Mouse (Mus musculus): Measurements from ENCODE around the gene Mon1a. TPM values are rescaled to one million over a fixed set of nuclear protein-coding genes. Genes with fewer than 3 reads are reported as not detected.

The Mon1a gene
- total RNA-seq, 1 experiment from 2014 or later = 18.9 TPM

DNA sequence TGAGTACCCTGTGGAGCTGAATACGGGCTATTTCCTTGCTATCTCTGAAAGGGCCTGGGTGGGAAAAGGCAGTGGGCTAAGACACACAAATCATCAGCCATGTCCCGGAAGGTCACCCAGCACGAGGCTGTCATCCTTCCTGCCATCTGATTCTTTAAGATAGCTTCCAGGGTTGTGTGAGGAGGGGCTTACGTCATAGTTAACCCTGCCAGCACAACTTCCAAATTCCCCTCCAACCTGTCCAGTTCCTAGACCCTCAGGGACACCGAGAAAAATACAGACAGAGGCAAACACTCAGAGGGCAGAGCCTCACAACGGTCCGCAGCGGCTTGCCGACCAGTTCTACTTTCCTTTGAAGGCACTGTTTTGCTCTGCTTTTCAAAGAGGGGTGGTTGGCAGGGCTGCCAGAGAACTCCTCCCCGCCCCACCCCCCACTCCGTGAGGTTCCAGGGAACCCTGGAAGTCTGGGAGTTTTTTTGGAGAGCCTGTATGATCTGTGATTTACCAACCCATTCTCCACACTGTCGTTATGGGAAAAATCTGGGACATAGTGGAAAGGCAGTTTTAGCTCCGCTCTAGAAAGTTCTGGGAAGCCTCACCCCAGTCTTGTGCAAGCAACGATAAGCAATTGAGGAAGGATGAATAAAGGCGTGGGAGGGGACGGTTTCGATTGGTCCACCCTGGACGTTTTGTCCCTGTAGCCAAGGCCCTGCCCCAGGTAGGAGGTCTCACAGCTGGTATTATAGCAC lies 20.6 kb downstream of the Mon1a start:
- no peak for DNase-seq

DNA sequence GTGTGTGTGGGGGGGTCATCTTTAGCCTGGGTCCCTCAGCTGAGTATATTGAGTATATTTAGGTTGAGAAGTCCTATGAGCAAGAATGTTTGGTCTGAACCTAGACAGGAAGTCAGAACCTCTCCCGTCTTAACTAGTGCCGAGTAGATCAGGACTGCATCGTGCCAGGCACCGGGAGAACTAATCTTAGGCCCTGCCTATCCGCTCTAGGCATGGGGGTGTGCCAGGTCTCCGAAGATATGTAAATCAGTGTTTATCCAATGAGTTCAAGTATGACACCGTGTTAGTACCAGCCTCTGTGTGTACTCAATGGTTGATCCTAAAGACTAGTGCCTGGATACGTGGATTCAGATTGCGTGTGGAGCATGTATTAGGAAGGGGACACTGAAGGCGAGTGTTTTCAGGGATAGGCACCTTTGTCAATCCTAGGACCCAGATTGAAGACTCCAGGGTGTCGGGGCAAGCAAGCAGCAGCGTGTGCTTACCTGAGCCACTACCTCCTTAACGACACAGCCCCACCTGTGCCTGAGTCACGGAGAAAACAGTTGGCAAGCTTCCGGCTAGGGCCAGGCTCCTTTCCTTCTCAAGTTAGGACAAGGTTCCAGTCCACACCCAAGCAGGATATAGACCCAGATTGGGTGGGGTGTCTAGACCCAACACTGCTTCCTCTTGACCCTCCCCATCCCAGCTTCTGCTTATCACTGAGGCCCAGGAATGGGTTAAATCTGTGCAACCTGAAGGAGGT lies 22.2 kb downstream of the Mon1a start:
- DNase-seq = no peak

DNA sequence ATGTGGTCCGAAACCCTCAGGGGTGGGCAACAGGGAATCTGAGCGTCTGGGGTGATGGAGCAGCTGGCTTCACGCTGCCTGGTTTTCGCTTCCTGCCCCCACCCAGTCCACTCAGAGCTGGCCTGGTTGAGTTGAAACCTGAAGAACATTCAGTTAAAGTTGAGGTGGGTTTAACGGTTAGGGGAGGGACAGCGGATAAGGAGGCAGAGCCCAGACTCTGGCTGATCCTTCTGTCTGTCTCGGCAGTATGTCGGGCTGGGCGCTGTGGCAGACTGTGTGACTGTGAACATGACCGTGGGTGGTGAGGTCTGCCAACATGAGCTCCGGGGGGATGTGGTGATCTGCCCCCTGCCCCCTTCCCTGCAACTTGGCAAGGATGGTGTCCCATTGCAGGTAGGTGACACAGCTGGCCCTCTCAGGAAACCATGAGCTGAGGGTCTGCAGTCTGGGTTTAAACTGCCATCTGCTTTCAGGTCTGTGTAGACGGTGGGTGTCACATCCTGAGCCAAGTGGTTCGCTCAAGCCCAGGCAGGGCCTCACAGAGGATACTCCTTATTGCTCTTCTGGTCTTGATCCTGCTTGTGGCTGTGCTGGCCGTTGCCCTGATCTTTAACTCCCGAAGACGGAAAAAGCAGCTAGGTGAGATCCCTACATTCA lies 26.9 kb downstream of the Mon1a start:
- DNase-seq = no peak

DNA sequence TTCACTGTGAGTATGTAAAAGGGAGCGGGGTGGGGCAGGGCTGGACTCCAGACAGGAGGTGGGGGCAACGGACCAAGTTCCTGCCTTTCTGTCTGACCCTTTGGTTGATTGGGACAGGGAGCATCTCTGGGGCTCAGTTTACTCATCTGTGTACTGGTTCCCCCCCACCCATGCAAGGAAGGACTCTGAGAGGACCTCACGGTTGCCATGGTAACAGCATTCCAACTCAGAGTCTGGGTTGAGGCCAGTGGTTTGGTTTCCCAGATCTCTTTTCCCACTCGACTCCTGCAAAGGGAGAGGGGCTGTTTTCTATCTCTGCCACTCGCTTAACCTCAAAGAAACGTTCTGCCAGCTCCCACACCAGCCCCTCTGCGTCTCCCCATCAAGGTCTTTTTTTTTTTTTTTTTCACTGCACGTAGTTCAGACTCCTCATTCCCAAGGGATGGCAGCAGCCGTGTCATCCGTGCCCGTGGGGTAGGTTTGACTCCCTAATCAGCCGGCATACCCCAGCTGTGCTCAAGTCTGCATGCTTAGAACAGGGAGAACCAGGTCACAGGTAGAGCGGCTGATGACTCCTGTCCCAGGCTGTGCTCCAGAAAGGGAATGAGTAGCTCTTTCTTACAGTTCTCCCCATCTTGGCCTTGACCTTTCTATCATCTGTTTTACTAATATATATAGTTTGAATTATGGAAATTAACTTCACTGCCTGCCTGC lies 30.1 kb downstream of the Mon1a start:
- DNase-seq = no peak

DNA sequence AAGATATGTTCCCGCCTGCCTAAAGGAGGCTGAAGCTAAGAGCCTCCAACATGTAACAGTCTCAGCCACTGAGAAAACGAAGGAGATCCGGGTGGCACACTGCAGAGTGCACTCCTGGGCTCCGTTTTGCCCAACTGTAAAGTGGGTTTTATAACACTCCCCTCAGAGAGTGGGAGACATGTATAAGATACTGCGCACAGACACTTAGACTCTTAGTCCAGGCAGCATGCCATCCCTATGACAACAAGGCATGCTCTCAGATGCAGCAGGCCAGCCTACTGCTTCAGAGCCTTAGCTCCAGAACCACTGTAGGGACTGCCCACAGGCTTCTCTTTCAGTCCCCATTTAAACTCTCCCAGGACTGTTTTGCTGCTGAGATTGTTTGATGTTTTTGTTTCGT lies 30.9 kb downstream of the Mon1a start:
- no peak for DNase-seq

DNA sequence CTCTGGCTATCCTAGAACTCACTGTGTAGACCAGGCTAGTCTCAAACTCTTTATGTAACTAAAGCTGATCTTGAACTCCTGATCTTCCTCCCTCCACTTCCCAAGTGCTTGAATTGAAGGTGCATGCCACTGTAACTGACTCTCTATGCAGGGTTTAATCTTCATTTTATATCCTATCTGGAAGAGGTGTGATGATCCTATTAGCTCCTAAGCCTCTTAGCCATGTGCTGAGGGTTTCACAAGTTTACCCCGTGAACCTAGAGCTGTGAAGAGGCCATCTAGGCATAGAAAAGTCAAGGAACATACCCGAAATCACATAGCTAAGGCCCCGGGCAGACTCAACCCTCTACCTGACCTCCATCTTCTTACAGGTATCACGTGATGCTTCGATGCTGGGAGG lies 31.5 kb downstream of the Mon1a start:
- DNase-seq = no peak

DNA sequence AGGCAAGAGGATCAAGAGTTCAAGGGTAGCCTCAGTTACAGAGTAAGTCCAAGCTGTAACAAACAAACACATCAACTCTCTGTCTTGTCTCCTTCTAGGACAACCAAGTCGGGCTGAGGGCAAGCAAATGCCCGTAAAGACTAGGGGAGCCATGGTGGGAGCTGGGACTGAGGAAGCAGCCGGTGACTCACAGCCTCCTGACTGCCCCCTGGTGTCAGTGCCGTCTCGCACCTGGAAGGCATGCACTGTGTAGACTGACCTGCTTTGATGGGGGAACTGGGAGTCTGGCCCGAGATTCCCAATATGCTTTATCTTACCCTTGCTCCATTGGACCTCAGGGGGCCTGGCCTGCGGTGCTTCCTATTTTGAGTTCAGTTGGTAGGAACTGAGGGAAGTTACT lies 35.1 kb downstream of the Mon1a start:
- DNase-seq = peak; percentile 61

DNA sequence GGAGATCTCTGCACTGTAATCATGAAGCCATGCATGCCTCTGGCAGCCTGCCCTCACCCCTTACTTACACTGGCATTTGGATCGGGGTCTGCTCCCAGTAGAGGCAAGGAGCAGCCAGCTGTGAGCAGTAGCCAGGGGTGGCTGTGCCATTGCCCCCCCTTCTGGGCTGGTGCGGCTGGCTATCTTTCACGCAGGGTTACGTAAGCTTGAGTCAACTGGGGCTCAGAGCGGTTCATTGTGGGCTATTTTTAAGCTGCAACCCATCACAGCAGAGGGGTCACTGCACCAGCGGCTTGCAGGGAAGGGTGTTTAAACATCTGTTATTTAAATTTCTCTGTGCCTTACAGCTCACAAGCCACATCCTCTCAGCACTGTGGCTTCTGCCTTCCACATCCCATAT lies 36.0 kb downstream of the Mon1a start:
- DNase-seq = no peak

DNA sequence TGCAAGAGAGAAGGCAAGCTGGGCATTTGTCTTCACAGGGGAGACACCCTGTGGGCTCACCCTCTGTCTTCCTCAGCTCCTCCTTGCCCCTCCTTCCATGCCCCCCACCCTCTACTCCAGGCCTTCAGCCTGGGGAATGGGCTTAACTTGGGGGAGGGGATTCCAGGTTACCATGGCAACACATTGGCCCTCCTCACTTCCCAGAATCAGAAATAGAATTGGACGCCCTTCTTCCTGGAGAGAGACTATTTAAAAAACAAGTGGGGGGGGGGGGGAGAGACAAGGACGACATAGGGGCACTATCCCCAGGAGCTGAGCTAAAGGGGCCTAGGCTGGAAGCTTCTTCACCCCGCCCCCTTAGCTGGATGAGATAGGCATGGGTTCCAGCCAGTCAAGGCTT lies 37.3 kb downstream of the Mon1a start:
- DNase-seq = no peak

DNA sequence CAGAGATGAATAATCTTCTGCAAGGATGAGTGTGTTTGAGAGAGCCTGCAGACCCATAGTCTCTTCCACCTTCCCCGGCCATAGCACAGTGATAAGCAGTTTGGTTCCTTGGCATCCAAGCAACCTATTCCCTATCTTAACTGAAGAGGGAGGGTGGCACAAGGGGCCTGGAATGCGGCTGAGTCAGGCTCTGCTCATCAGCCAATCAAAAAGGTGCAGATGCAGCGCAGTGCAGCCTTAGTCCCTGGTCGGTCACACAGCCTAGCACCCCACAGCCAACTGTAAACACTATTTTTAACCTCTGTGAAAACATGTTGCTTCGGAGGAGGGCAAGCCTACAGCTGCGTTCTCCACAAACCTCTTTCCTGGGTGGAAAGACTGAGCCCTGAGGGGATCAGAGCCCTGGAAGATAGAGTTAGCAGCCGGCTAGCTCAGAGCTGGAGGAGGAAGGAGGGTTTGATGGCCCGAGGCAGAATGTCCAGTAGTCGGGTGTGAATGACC lies 39.0 kb downstream of the Mon1a start:
- DNase-seq = no peak

DNA sequence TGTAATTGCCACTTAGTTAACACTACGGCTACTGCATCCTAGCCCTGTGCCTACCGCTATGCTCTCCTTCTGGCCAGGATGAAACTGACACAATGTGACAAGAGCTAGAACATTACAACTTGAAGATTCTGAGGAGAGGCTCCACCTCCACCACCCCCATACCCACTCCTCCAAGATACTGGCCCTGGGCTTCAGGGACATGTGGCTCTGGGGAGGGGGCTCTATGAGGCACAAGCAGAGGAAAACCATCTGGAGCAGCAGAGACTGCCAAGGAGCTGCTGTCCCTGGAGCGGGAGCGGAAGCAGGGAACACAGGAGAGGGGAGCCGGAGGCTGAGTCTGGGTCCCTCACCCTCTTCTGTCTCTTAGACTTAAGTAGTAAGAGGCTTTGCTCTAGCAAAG lies 39.8 kb downstream of the Mon1a start:
- no peak for DNase-seq

DNA sequence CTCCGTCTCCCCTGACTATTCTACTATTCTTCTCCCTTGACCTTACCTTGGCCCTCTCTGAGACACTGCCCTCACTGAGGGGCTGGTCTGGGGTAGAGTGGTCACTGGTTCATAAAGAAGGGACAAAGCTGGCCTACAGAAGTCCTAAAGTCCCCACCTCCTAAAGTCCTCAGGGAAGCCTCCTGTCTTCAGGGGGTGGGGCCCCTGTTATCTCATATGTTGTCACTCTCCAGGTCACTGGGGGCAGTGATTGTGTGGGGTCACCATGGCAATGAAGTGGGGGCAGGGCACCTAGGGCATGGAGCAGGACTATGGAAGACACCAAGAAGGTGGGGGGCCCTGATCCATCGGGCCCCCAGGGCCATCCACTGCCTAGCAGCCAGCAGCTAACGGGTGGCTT lies 40.2 kb downstream of the Mon1a start, which contains the start of gene Actl11:
TSS of gene Actl11 (plus strand) at position 301 of the 400 bp plus-strand sequence.
- no peak for DNase-seq

DNA sequence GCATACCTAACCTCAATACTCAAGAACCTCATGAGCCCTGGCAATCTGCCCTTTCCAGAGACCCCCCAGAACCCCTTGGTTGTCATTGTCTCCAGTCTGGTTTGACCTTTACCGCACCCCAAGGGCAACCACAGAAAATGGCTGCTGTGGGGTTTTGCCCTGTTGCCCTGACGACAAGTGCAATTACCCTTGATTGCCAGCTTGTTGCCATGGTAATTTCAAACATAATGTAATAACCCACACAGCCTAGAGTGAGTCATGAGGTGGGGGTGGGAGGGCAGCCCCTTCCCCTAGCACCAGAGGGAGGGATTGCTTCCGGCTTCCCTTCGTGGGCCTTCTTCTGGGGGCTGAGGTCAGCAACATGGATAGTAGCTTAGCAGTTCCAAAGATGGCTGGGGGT lies 44.3 kb downstream of the Mon1a start:
- no peak for DNase-seq

DNA sequence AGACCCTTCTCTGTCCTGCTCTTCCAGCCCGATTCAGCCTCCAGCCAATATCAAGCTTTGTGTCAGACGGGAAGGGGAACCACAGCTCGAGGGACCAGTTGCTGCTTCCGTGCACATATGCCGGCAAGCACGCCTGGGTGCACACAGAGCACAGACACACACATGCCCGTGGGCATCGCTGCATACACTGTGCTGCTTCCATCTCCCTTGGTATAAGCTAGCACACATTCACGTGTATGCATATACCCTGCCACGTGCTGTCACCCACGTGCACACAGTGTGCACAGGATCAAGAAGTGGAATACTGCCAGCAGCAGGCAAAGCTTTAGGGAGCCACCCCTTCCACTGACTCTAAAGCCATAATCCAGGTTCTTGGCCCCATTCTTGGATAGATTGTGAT lies 46.2 kb downstream of the Mon1a start:
- no peak for DNase-seq

DNA sequence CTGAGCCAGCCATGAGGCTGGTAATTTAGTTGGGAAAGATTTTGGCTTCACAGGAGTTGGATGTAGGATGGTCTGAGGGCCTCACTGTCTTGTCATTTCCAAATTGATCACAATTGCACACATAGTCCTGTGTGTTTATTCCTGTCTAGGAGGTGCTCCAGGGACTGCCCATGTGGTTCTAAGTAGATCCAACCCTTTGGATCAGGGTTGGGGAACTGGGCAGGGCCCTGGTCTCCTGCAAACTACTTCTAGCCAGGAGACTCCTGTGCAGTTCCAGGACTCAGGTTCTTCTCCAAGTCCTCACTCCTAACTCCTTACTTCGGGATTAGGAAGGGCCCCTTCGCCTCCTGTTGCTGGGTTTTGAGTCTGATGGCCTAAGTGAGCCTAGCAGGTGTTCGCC lies 47.4 kb downstream of the Mon1a start, which contains the start of gene Camkv:
TSS of gene Camkv (plus strand) at position 301 of the 400 bp plus-strand sequence.
- DNase-seq = no peak

DNA sequence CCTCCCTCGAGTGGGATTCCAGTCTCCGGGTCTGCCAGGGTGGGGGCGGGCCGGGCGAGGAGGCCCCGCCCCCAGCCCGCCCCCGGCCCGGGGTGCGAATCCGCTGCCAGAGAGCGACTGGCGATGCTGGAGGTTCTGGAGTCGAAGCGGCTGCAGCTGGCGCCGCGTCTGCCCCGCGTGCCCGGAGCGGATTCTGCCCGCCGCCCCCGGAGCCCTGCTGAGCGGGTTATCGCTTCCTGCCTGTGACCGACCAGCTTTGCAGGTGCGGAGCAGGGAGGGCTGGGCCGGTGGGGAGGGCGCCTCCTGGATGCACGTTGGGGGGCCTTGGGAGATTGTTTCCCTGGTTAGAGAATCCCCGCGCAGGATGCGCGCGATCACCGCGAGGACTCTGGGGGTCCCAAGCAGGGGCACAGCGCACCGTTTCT lies 47.9 kb downstream of the Mon1a start:
- DNase-seq = peak; percentile 39

DNA sequence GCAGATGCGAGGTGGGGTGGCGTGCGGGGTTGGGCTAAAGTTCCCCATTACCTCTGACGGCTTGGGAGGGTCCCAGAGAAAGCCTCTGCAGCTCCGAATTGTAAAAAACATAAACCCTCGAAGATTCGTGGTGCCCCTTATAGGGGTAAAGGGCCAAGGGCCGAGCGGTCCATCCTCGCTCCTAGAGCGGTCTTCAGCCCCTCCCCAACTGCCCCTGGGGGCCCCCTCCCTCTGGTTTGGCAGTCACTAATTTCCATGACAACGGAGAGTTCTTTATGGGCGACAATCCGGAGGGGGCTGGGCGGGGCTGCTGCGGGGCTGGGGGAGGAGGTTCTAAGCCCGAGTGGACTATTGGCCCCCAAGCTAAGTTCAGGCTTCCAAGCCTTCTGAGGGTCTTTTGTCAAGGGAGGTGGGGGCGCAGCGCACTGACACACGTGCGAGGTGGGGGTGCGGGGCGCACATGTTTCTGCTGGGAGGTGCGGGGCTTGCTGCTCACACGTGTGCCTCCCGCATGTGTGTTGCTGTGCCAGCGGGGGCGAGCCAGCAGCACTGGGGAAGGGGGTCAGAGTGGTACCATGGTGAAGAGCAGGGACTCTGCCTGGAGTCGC lies 48.4 kb downstream of the Mon1a start:
- DNase-seq = no peak

DNA sequence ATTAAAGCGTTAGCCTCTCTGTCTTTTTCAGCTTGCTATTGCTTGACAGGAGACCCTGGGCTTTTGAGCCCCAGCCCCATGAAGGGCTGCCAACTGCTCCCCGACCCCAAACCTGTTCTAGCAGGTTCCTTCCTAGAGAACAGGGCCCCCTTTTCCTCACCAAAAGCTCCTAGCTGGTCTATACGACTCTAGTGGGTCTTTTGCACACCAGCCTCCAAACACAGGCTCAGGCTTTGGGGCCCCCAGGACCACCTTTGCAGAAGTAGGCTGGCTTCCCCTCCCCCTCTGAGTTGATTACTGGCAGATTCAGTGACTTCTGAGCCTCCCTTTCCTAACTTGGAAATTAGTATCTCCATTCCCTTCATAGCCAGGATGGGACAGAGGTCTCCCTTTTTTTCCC lies 48.9 kb downstream of the Mon1a start:
- DNase-seq = no peak

DNA sequence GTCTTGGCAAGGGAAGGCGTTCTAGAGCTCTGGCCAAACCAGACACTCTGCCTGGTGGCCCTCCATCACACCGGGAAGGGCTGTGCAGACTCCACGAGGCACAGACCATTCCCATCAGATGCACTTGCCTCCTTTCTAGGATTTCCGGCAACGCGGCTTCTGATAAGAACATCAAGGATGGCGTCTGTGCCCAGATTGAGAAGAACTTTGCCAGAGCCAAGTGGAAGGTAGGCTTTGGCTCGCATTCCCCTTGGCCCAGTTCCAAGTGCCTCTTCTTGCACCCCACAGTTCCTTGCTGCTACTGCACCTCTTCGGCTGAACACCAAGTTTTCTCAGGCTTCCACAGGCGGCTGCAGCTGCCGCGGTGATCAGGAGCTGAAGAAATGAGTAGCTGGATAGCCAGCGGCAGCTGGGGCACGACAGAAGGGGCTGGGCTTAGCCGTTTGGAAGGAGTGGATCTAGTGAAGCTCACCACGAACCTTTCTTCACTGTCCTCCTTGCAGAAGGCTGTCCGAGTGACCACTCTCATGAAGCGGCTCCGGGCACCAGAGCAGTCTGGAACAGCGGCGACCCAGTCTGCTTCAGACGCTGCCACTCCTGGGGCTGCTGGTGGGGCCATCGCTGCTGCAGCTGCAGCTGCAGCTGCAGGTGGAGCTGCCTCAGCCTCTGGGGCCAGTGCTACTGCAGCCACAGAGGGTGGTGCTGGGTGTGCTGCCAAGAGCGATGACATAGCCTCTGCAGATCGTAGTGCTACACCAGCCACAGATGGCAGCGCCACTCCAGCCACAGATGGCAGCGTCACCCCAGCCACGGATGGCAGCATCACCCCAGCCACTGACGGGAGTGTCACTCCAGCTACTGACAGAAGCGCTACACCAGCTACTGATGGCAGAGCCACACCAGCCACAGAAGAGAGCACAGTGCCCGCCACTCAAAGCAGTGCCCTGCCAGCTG lies 59.6 kb downstream of the Mon1a start:
- no peak for DNase-seq

DNA sequence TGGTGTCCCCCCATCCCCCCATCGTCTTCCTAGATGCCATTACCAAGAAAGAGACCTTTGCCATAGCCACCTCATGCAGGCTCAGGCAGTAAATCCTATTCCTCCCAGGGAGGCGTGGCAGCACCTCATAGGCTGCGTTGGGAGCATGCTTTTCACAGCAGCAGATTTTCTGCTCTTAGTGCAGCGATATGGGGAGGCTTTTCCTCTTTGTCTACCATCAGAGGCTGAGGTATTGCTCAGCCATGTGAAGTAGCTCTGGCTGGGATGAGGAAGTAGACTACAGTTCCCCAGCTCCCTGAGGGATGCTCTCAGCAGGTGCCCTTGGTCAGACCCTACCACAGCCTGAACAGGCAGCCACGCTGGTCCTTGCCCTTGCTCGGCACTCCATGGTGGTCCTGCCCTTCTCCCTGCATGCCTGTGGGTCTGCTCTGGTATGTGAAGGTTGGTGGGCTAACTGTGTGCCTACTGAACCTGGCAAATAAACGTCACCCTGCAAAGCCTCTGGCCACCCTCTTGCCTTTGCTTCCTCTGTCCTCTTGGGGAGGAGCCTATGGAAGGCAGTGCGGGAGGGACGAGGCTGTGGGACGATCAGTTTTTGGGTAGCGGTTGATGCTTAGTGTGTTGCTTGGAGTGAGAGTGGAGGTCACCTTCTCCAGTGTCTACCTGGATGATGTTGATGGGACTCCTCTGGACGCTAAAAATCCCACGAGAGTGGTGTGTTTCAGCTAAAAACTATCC lies 61.4 kb downstream of the Mon1a start:
- DNase-seq = no peak
